Mouse (Mus musculus) thymus, adult 2 months (tissue): ENCODE data around the gene Dscam.

ENCODE experiments used
- CTCF ChIP-seq: fragments of 200-500 bp; IDR thresholded peaks from 2 replicates; pipeline ENCODE4 v1.5.1; 2012; ENCODE audit warnings: mild to moderate bottlenecking, control low read depth, low read length, moderate library complexity, borderline replicate concordance; ENCODE audit not compliant: control insufficient read depth, poor library complexity, insufficient read depth; ENCODE audit errors: extremely low read depth
- POLR2A ChIP-seq: fragments of 200-500 bp; IDR thresholded peaks from 2 replicates; pipeline ENCODE4 v1.6.1; 2012; ENCODE audit warnings: mild to moderate bottlenecking, low read length, control low read depth, moderate library complexity; ENCODE audit not compliant: control insufficient read depth, poor library complexity, insufficient read depth; ENCODE audit errors: extremely low read depth

- no peak for TF ChIP-seq CTCF
- no peak for TF ChIP-seq POLR2A
Observed at GRCm38 (mm10) chr16:97017171-97017738, 153.3 kb downstream of the Dscam start.
